Mouse (Mus musculus): Measurements from ENCODE around the gene Lrch1. TPM values are rescaled to one million over a fixed set of nuclear protein-coding genes. Genes with fewer than 3 reads are reported as not detected.

The Lrch1 gene
- total RNA-seq (2017): 21.4 and 23.4 TPM in 2 replicates

GRCm38 (mm10) chr14:74947376-74948013 is at the start of gene Lrch1:
Lrch1 (minus strand) TSS chr14:74947876.
- peak; percentile 55 to 65 for ATAC-seq (replicated peaks in 1 of 2; ENCODE audit: insufficient read depth in 1 of 2, low FRiP score in 2 of 2, low TSS enrichment in 1 of 2, low read depth in 1 of 2, poor library complexity in 2 of 2, severe bottlenecking in 2 of 2)

GRCm38 (mm10) chr14:74997041-74997440 is 49.4 kb upstream of the Lrch1 start:
- peak in 1 of 2 experiments; percentile 17; a peak in 1 of 4 replicates for ATAC-seq (replicated peaks in 1 of 2; ENCODE audit: insufficient read depth in 1 of 2, low FRiP score in 2 of 2, low TSS enrichment in 1 of 2, low read depth in 1 of 2, poor library complexity in 2 of 2, severe bottlenecking in 2 of 2)

- peak; percentile 27 to 32; a peak in 1 of 4 replicates for ATAC-seq (replicated peaks in 1 of 2; ENCODE audit: insufficient read depth in 1 of 2, low FRiP score in 2 of 2, low TSS enrichment in 1 of 2, low read depth in 1 of 2, poor library complexity in 2 of 2, severe bottlenecking in 2 of 2)
Measured at GRCm38 (mm10) chr14:74996556-74996955, 48.9 kb upstream of the Lrch1 start.

- peak; percentile 53 to 72; a peak in 2 of 4 replicates for ATAC-seq (replicated peaks in 1 of 2; ENCODE audit: insufficient read depth in 1 of 2, low FRiP score in 2 of 2, low TSS enrichment in 1 of 2, low read depth in 1 of 2, poor library complexity in 2 of 2, severe bottlenecking in 2 of 2)
Measured at GRCm38 (mm10) chr14:74990504-74990903, 42.8 kb upstream of the Lrch1 start.

GRCm38 (mm10) chr14:74989909-74990308 is 42.2 kb upstream of the Lrch1 start:
- ATAC-seq (replicated peaks in 1 of 2; ENCODE audit: insufficient read depth in 1 of 2, low FRiP score in 2 of 2, low TSS enrichment in 1 of 2, low read depth in 1 of 2, poor library complexity in 2 of 2, severe bottlenecking in 2 of 2): no peak

- peak; percentile 45 to 46; a peak in 2 of 4 replicates for ATAC-seq (replicated peaks in 1 of 2; ENCODE audit: insufficient read depth in 1 of 2, low FRiP score in 2 of 2, low TSS enrichment in 1 of 2, low read depth in 1 of 2, poor library complexity in 2 of 2, severe bottlenecking in 2 of 2)
Measured at GRCm38 (mm10) chr14:74989322-74989721, 41.6 kb upstream of the Lrch1 start.

GRCm38 (mm10) chr14:74986527-74986926 is 38.9 kb upstream of the Lrch1 start:
- ATAC-seq (replicated peaks in 1 of 2; ENCODE audit: insufficient read depth in 1 of 2, low FRiP score in 2 of 2, low TSS enrichment in 1 of 2, low read depth in 1 of 2, poor library complexity in 2 of 2, severe bottlenecking in 2 of 2): no peak

- no peak for ATAC-seq (replicated peaks in 1 of 2; ENCODE audit: insufficient read depth in 1 of 2, low FRiP score in 2 of 2, low TSS enrichment in 1 of 2, low read depth in 1 of 2, poor library complexity in 2 of 2, severe bottlenecking in 2 of 2)
Measured at GRCm38 (mm10) chr14:74985658-74986057, 38.0 kb upstream of the Lrch1 start.

- ATAC-seq (replicated peaks in 1 of 2; ENCODE audit: insufficient read depth in 1 of 2, low FRiP score in 2 of 2, low TSS enrichment in 1 of 2, low read depth in 1 of 2, poor library complexity in 2 of 2, severe bottlenecking in 2 of 2): peak in 1 of 2 experiments; percentile 29; a peak in 1 of 4 replicates
Measured at GRCm38 (mm10) chr14:74984817-74985391, 37.2 kb upstream of the Lrch1 start.

GRCm38 (mm10) chr14:74983079-74983478 is 35.4 kb upstream of the Lrch1 start:
- ATAC-seq (replicated peaks in 1 of 2; ENCODE audit: insufficient read depth in 1 of 2, low FRiP score in 2 of 2, low TSS enrichment in 1 of 2, low read depth in 1 of 2, poor library complexity in 2 of 2, severe bottlenecking in 2 of 2): peak in 1 of 2 experiments; percentile 45; a peak in 1 of 4 replicates

GRCm38 (mm10) chr14:74981016-74981415 is 33.3 kb upstream of the Lrch1 start:
- ATAC-seq (replicated peaks in 1 of 2; ENCODE audit: insufficient read depth in 1 of 2, low FRiP score in 2 of 2, low TSS enrichment in 1 of 2, low read depth in 1 of 2, poor library complexity in 2 of 2, severe bottlenecking in 2 of 2): no peak

- peak in 1 of 2 experiments; percentile 25; a peak in 1 of 4 replicates for ATAC-seq (replicated peaks in 1 of 2; ENCODE audit: insufficient read depth in 1 of 2, low FRiP score in 2 of 2, low TSS enrichment in 1 of 2, low read depth in 1 of 2, poor library complexity in 2 of 2, severe bottlenecking in 2 of 2)
Measured at GRCm38 (mm10) chr14:74976972-74977371, 29.3 kb upstream of the Lrch1 start.

GRCm38 (mm10) chr14:74974136-74974651 is 26.5 kb upstream of the Lrch1 start:
- ATAC-seq (replicated peaks in 1 of 2; ENCODE audit: insufficient read depth in 1 of 2, low FRiP score in 2 of 2, low TSS enrichment in 1 of 2, low read depth in 1 of 2, poor library complexity in 2 of 2, severe bottlenecking in 2 of 2): peak; percentile 17 to 43; a peak in 2 of 4 replicates

- ATAC-seq (replicated peaks in 1 of 2; ENCODE audit: insufficient read depth in 1 of 2, low FRiP score in 2 of 2, low TSS enrichment in 1 of 2, low read depth in 1 of 2, poor library complexity in 2 of 2, severe bottlenecking in 2 of 2): no peak
Measured at GRCm38 (mm10) chr14:74972687-74973086, 25.0 kb upstream of the Lrch1 start.

GRCm38 (mm10) chr14:74972216-74972615 is 24.5 kb upstream of the Lrch1 start:
- ATAC-seq (replicated peaks in 1 of 2; ENCODE audit: insufficient read depth in 1 of 2, low FRiP score in 2 of 2, low TSS enrichment in 1 of 2, low read depth in 1 of 2, poor library complexity in 2 of 2, severe bottlenecking in 2 of 2): no peak

GRCm38 (mm10) chr14:74963402-74963764 is 15.7 kb upstream of the Lrch1 start:
- no peak for ATAC-seq (replicated peaks in 1 of 2; ENCODE audit: insufficient read depth in 1 of 2, low FRiP score in 2 of 2, low TSS enrichment in 1 of 2, low read depth in 1 of 2, poor library complexity in 2 of 2, severe bottlenecking in 2 of 2)

- ATAC-seq (replicated peaks in 1 of 2; ENCODE audit: insufficient read depth in 1 of 2, low FRiP score in 2 of 2, low TSS enrichment in 1 of 2, low read depth in 1 of 2, poor library complexity in 2 of 2, severe bottlenecking in 2 of 2): no peak
Measured at GRCm38 (mm10) chr14:74962713-74963401, 15.2 kb upstream of the Lrch1 start.

- ATAC-seq (replicated peaks in 1 of 2; ENCODE audit: insufficient read depth in 1 of 2, low FRiP score in 2 of 2, low TSS enrichment in 1 of 2, low read depth in 1 of 2, poor library complexity in 2 of 2, severe bottlenecking in 2 of 2): no peak
Measured at GRCm38 (mm10) chr14:74960568-74960967, 12.9 kb upstream of the Lrch1 start.
